ENCODE assay signal across 9 mouse cellular contexts in genomic region chr6:135332737-135333281, GRCm38 (mm10). TPM values are rescaled to one million over a fixed set of nuclear protein-coding genes. Genes with fewer than 3 reads are reported as not detected.
DNase-seq lines count a peak whose midpoint lies in the region; ATAC-seq and TF ChIP-seq lines count a peak whose summit lies in the region.
"Had no signal": no experiment of that assay in that cellular context is flagged by ENCODE, and none has a peak within 500 bp of the region (broad histone marks: within the 10 kb centered on the region; RNA-seq: fewer than 3 reads in every experiment).

No protein-coding gene starts in this region.

- no peaks in the 10 kb centered on the region for H3K9me3 ChIP-seq in forebrain, embryonic 15.5 days
- no peaks in the 10 kb centered on the region for H3K9me3 ChIP-seq in midbrain, embryonic 10.5 days (replicated peaks)

- H3K27ac ChIP-seq in gastrocnemius, adult 2 months, result peak overlapping the region; percentile 79
- 0 out of 2 replicates have a peak overlapping the region, but pooled peaks have one; percentile 6 for H3K27ac ChIP-seq in forebrain, embryonic 15.5 days (replicated peaks)
- H3K27ac ChIP-seq in midbrain, embryonic 10.5 days (replicated peaks), result peak overlapping the region; percentile 74

- no peak overlapping the region for H3K4me3 ChIP-seq in gastrocnemius, adult 2 months
- H3K4me3 ChIP-seq in forebrain, embryonic 15.5 days, result no peak overlapping the region
- peak overlapping the region; percentile 3; the same call in 1 of the 2 replicates for H3K4me3 ChIP-seq in midbrain, embryonic 10.5 days
- H3K4me3 ChIP-seq: myocyte had no signal

- no peaks in the 10 kb centered on the region for H3K27me3 ChIP-seq in forebrain, embryonic 15.5 days
- no peaks in the 10 kb centered on the region for H3K27me3 ChIP-seq in midbrain, embryonic 10.5 days (ENCODE audit: low read depth, poor library complexity, severe bottlenecking)

- 16% methylated on average over 10 of the region's 10 CpGs for WGBS in forebrain, embryonic 15.5 days
- 27% methylated on average over 10 of the region's 10 CpGs for WGBS in midbrain, embryonic 10.5 days

- ATAC-seq in forebrain, embryonic 15.5 days (replicated peaks), result peak; percentile 49; the same call in 1 of the 2 replicates

- H3K36me3 ChIP-seq in forebrain, embryonic 15.5 days, result no peaks in the 10 kb centered on the region
- no peaks in the 10 kb centered on the region for H3K36me3 ChIP-seq in midbrain, embryonic 10.5 days

- no peak overlapping the region for H3K9ac ChIP-seq in forebrain, embryonic 15.5 days (replicated peaks)

- no peak for TF ChIP-seq CTCF in gastrocnemius, adult 2 months (IDR thresholded peaks at IDR 0.05)

- H3K4me1 ChIP-seq in forebrain, embryonic 15.5 days, result peaks cover 14% of the 10 kb centered on the region
- peaks cover 22% of the 10 kb centered on the region for H3K4me1 ChIP-seq in midbrain, embryonic 10.5 days

- intact Hi-C loops in gastrocnemius, adult 2 months (cut with DNase I), result no loop called here

- 0 out of 2 replicates have a peak overlapping the region, but pooled peaks have one; percentile 9 for H3K4me2 ChIP-seq in forebrain, embryonic 15.5 days (replicated peaks)

- DNase-seq in gastrocnemius, adult 2 months, result no peak
- no peak for DNase-seq in gastrocnemius, adult 8-10 months (ENCODE audit: low spot score in 2 of 2)
- peak; percentile 55 for DNase-seq in kidney, adult 11 months
- peak; percentile 55 for DNase-seq in midbrain, embryonic 10.5 days (ENCODE audit: low spot score)
- DNase-seq in urinary bladder, postnatal 4 days (ENCODE audit: low spot score in 2 of 2), result no peak
- DNase-seq in spleen, adult 18-20 months, result no peak
- DNase-seq in cerebellum, adult 9-11 months, result no peak

RNA-seq across cellular contexts. Expression of gene Pbp2, which starts 22.6 kb away (rescaled TPM):
- total RNA-seq in gastrocnemius, adult 2 months (2021), result under 1 TPM in 1 of 2 experiments, not detected in 1; 0.17 TPM
- total RNA-seq in gastrocnemius, adult 8-10 months (2022), result not detected
- not detected in 2 replicates for polyA plus RNA-seq in forebrain, embryonic 15.5 days (2015; fragmentation: Nextera tagmentation; extraction: Ambion mirVana)
- not detected in 2 replicates for polyA plus RNA-seq in midbrain, embryonic 10.5 days (2016; fragmentation: Nextera tagmentation; extraction: Ambion mirVana)

RNA-seq across cellular contexts. Expression of gene Emp1, which starts 29.5 kb away (rescaled TPM):
- 10 to 100 TPM; 20.3 to 60.2 TPM for total RNA-seq in gastrocnemius, adult 2 months (2021)
- total RNA-seq in gastrocnemius, adult 8-10 months (2022), result 10 to 100 TPM; 12.3 to 26.2 (median 18.0) TPM
- polyA plus RNA-seq in forebrain, embryonic 15.5 days (2015; fragmentation: Nextera tagmentation; extraction: Ambion mirVana), result 4.9 and 5.6 TPM in 2 replicates
- 8.5 and 11.3 TPM in 2 replicates for polyA plus RNA-seq in midbrain, embryonic 10.5 days (2016; fragmentation: Nextera tagmentation; extraction: Ambion mirVana)

Comparison
In these comparisons a context has a peak if more than half of its experiments do, and no peak if none do; other contexts are left out.
1. DNase-seq: peak in kidney, adult 11 months (single experiment) and midbrain, embryonic 10.5 days (single experiment); none in gastrocnemius, adult 2 months (single experiment), gastrocnemius, adult 8-10 months (0 of 2), urinary bladder, postnatal 4 days (0 of 2), spleen, adult 18-20 months (0 of 2) and cerebellum, adult 9-11 months (single experiment).
2. H3K27ac ChIP-seq: peak in every context shown above with its lines; median percentile 79 in gastrocnemius, adult 2 months; 74 in midbrain, embryonic 10.5 days; 6 in forebrain, embryonic 15.5 days.